Mouse (Mus musculus): ENCODE measurements around the gene Calu.

DNA sequence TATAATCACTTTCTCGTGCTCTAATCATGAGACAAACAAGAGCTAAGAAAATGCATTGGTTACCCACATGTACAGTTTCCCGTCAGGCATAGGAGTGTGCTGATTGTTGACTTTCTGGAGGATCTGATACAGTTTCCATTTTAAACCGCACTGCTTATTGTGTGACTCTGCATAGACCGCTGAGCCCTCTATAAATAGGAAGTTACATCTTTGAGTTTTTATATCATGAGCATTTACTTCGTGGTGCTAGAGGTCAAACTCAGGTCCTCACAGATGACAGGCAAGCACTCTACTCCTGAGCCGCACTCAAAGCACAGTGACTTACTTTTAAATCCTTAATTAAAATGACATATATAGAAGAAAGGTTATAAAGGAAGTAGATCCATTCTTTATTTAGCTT, 12.3 kb downstream of the Calu start:
- TF ChIP-seq CTCF (IDR thresholded peaks at IDR 0.05; ENCODE audit: insufficient read depth, low read length) (no peak), POLR2A (IDR thresholded peaks at IDR 0.05; ENCODE audit: borderline replicate concordance, extremely low read depth, low read depth, low read length) (no peak)

All from lung, adult 2 months (tissue).